ENCODE assay signal across 17 mouse cellular contexts in genomic region chr7:67639006-67639405, GRCm38 (mm10). TPM values are rescaled to one million over a fixed set of nuclear protein-coding genes. Genes with fewer than 3 reads are reported as not detected.
DNase-seq lines count a peak whose midpoint lies in the region; TF ChIP-seq lines count a peak whose summit lies in the region.
"Had no signal": no experiment of that assay in that cellular context is flagged by ENCODE, and none has a peak within 500 bp of the region (broad histone marks: within the 10 kb centered on the region; RNA-seq: fewer than 3 reads in every experiment).

No protein-coding gene starts in this region.

- TF ChIP-seq CTCF in layer of hippocampus, adult 2 months (conservative IDR thresholded peaks at IDR 0.05) = no peak
- no peak for TF ChIP-seq CTCF in thymus, adult 2 months (IDR thresholded peaks at IDR 0.05; ENCODE audit: borderline replicate concordance, control insufficient read depth, extremely low read depth, insufficient read depth, low read length, poor library complexity)

- TF ChIP-seq POLR2A in thymus, adult 2 months (IDR thresholded peaks at IDR 0.05; ENCODE audit: control insufficient read depth, extremely low read depth, insufficient read depth, low read length, poor library complexity) = no peak

- H3K27me3 ChIP-seq in thymus, adult 2 months (ENCODE audit: control insufficient read depth, insufficient read depth, low read length) = no peaks in the 10 kb centered on the region
- H3K27me3 ChIP-seq: embryonic facial prominence, embryonic 13.5 days; heart, embryonic 12.5 days; hindbrain, embryonic 13.5 days; kidney, embryonic 15.5 days; liver, embryonic 15.5 days; megakaryocyte, embryonic 14.5 days had no signal

- no peak overlapping the region for H3K4me3 ChIP-seq in layer of hippocampus, adult 2 months
- no peak overlapping the region for H3K4me3 ChIP-seq in thymus, adult 2 months (ENCODE audit: control insufficient read depth, insufficient read depth, low read length)
- H3K4me3 ChIP-seq: embryonic facial prominence, embryonic 13.5 days; heart, embryonic 12.5 days; hindbrain, embryonic 13.5 days; kidney, embryonic 15.5 days; liver, embryonic 15.5 days; megakaryocyte, embryonic 14.5 days had no signal

- peak; percentile 85 for DNase-seq in heart, adult 11 months
- DNase-seq in heart, postnatal 4 days = no peak
- DNase-seq in layer of hippocampus, adult 2 months (ENCODE audit: low spot score in 2 of 2) = no peak
- no peak for DNase-seq in layer of hippocampus, postnatal 14 days (ENCODE audit: low spot score in 2 of 2)
- peak; percentile 88 for DNase-seq in NIH3T3 (ENCODE audit: low read depth)
- DNase-seq in lung, postnatal 10 days = peak; percentile 41
- DNase-seq in thymus, adult 2 months = no peak
- DNase-seq in kidney, adult 18-20 months = no peak
- DNase-seq: cerebellum, adult 9-11 months; gastrocnemius, postnatal 14 days; spleen, adult 18-20 months had no signal

- no peaks in the 10 kb centered on the region; the same call in 1 of the 2 replicates for H3K4me1 ChIP-seq in thymus, adult 2 months (replicated peaks; ENCODE audit: control insufficient read depth, insufficient read depth, low read length)

- peak overlapping the region; percentile 53; the same call in 1 of the 2 replicates for H3K27ac ChIP-seq in layer of hippocampus, adult 2 months
- no peak overlapping the region for H3K27ac ChIP-seq in thymus, adult 2 months (ENCODE audit: control insufficient read depth, insufficient read depth, low read length)
- H3K27ac ChIP-seq: embryonic facial prominence, embryonic 13.5 days; hindbrain, embryonic 13.5 days; kidney, embryonic 15.5 days; liver, embryonic 15.5 days had no signal

- 100% methylated on average over 3 of the region's 3 CpGs for WGBS in thymus, adult 2 months

- H3K36me3 ChIP-seq in thymus, adult 2 months (ENCODE audit: control insufficient read depth, insufficient read depth, low read length) = 0 out of 2 replicates have a peak, but pooled peaks cover 6% of the 10 kb centered on the region

RNA-seq across cellular contexts. Expression of gene Lrrc28, which starts 6.1 kb away (rescaled TPM):
- total RNA-seq in heart, postnatal 4 days (2021) = 10 to 100 TPM; 15.7 to 17.7 TPM
- total RNA-seq in layer of hippocampus, adult 2 months (2021) = 10 to 100 TPM; 32.4 to 37.4 TPM
- total RNA-seq in layer of hippocampus, postnatal 14 days (2021) = 10 to 100 TPM; 38.7 to 38.9 TPM
- polyA plus RNA-seq in thymus, adult 2 months (2012; rRNA removed) = 39.2 and 39.4 TPM in 2 replicates

RNA-seq across cellular contexts. Expression of gene Ttc23, which starts 8.2 kb away (rescaled TPM):
- total RNA-seq in heart, postnatal 4 days (2021) = 10 to 100 TPM; 34.9 TPM
- total RNA-seq in layer of hippocampus, adult 2 months (2021) = 1 to 10 TPM; 4.6 to 7.9 TPM
- 1 to 10 TPM; 8.3 to 9.7 TPM for total RNA-seq in layer of hippocampus, postnatal 14 days (2021)
- 2.9 and 4.5 TPM in 2 replicates for polyA plus RNA-seq in thymus, adult 2 months (2012; rRNA removed)

Comparison
In these comparisons a context has a peak if more than half of its experiments do, and no peak if none do; other contexts are left out.
1. DNase-seq: peak in heart, adult 11 months (single experiment), NIH3T3 (single experiment) and lung, postnatal 10 days (single experiment); none in heart, postnatal 4 days (single experiment), layer of hippocampus, adult 2 months (0 of 2), layer of hippocampus, postnatal 14 days (0 of 2), thymus, adult 2 months (single experiment) and kidney, adult 18-20 months (single experiment).